Comparison of ENCODE assay signal across 27 mouse cellular contexts in genomic region chr6:41620173-41620798, GRCm38 (mm10). TPM values are rescaled to one million over a fixed set of nuclear protein-coding genes. Genes with fewer than 3 reads are reported as not detected.
A peak's percentile ranks its signal among the peaks of the same experiment; 100 is the strongest.
DNase-seq lines count a peak whose midpoint lies in the region; ATAC-seq lines count a peak whose summit lies in the region.
"Had no signal": no experiment of that assay in that cellular context is flagged by ENCODE, and none has a peak within 500 bp of the region (broad histone marks: within the 10 kb centered on the region; RNA-seq: fewer than 3 reads in every experiment).

No protein-coding gene starts in this region.

- no peak overlapping the region for H3K4me2 ChIP-seq in kidney, embryonic 16.5 days (replicated peaks; ENCODE audit: low read depth, low read length)
- no peak overlapping the region for H3K4me2 ChIP-seq in intestine, embryonic 15.5 days (replicated peaks)
- H3K4me2 ChIP-seq: embryonic facial prominence, embryonic 12.5 days; embryonic facial prominence, embryonic 15.5 days; hindbrain, embryonic 15.5 days had no signal

- ATAC-seq in kidney, embryonic 16.5 days (ENCODE audit: low FRiP score, low TSS enrichment): 0 out of 2 replicates have a peak, but pooled peaks have one; percentile 11
- ATAC-seq in intestine, embryonic 15.5 days: peak; percentile 80
- ATAC-seq: activated CD4-positive, CD25-positive, alpha-beta regulatory T cell, adult 4 months; forebrain, embryonic 14.5 days; forebrain, postnatal 0 days had no signal

- intact Hi-C loops in heart, postnatal 36 days (cut with DNase I): no loop called here

- peak; percentile 76 for DNase-seq in heart, adult 11 months
- no peak for DNase-seq in heart, postnatal 36 days
- no peak for DNase-seq in kidney, postnatal 4 days
- DNase-seq in ovary, postnatal 36 days (ENCODE audit: low spot score): no peak
- DNase-seq: adrenal gland, adult 8-10 months; cerebellum, adult 11 months; cerebellum, adult 2 months; cerebellum, adult 9-11 months; cerebellum, postnatal 25 days; forebrain, postnatal 0 days; gastrocnemius, adult 2 months; gastrocnemius, postnatal 14 days had no signal

- H3K4me1 ChIP-seq in kidney, embryonic 16.5 days (ENCODE audit: insufficient read depth, low read length): no peaks in the 10 kb centered on the region
- no peaks in the 10 kb centered on the region for H3K4me1 ChIP-seq in intestine, embryonic 15.5 days (replicated peaks)
- H3K4me1 ChIP-seq: embryonic facial prominence, embryonic 12.5 days; heart, embryonic 10.5 days; hindbrain, embryonic 10.5 days; hindbrain, embryonic 15.5 days had no signal

- H3K27me3 ChIP-seq in kidney, embryonic 16.5 days (ENCODE audit: insufficient read depth, low read length): no peaks in the 10 kb centered on the region
- no peaks in the 10 kb centered on the region for H3K27me3 ChIP-seq in intestine, embryonic 15.5 days (replicated peaks)
- H3K27me3 ChIP-seq: embryonic facial prominence, embryonic 12.5 days; embryonic facial prominence, embryonic 15.5 days; hindbrain, embryonic 15.5 days had no signal

- H3K9me3 ChIP-seq in kidney, embryonic 16.5 days (ENCODE audit: low read length): no peaks in the 10 kb centered on the region
- H3K9me3 ChIP-seq in intestine, embryonic 15.5 days: no peaks in the 10 kb centered on the region
- H3K9me3 ChIP-seq: embryonic facial prominence, embryonic 12.5 days; embryonic facial prominence, embryonic 15.5 days; heart, embryonic 10.5 days; hindbrain, embryonic 10.5 days; hindbrain, embryonic 15.5 days had no signal

- no peak overlapping the region for H3K27ac ChIP-seq in kidney, embryonic 16.5 days (ENCODE audit: low read length)
- H3K27ac ChIP-seq in intestine, embryonic 15.5 days: no peak overlapping the region
- H3K27ac ChIP-seq: embryonic facial prominence, embryonic 12.5 days; embryonic facial prominence, embryonic 15.5 days; gastrocnemius, adult 2 months; heart, embryonic 10.5 days; hindbrain, embryonic 10.5 days; hindbrain, embryonic 15.5 days had no signal

- 78% methylated on average over 9 of the region's 9 CpGs for WGBS in kidney, embryonic 16.5 days
- WGBS in intestine, embryonic 15.5 days: 80% methylated on average over 9 of the region's 9 CpGs

- no peak overlapping the region for H3K9ac ChIP-seq in kidney, embryonic 16.5 days (replicated peaks; ENCODE audit: low read length)
- no peak overlapping the region for H3K9ac ChIP-seq in intestine, embryonic 15.5 days
- H3K9ac ChIP-seq: embryonic facial prominence, embryonic 12.5 days; embryonic facial prominence, embryonic 15.5 days; forebrain, postnatal 0 days; hindbrain, embryonic 15.5 days had no signal

- H3K4me3 ChIP-seq in kidney, embryonic 16.5 days (ENCODE audit: low read length): no peak overlapping the region
- H3K4me3 ChIP-seq in intestine, embryonic 15.5 days (replicated peaks): no peak overlapping the region
- H3K4me3 ChIP-seq: embryonic facial prominence, embryonic 12.5 days; embryonic facial prominence, embryonic 15.5 days; gastrocnemius, adult 2 months; heart, embryonic 10.5 days; hindbrain, embryonic 10.5 days; hindbrain, embryonic 15.5 days had no signal

- H3K36me3 ChIP-seq in kidney, embryonic 16.5 days (ENCODE audit: insufficient read depth, low read length): no peaks in the 10 kb centered on the region
- no peaks in the 10 kb centered on the region for H3K36me3 ChIP-seq in intestine, embryonic 15.5 days
- H3K36me3 ChIP-seq: heart, embryonic 10.5 days had no signal

RNA-seq across cellular contexts. Expression of gene Ephb6, which starts 15.0 kb away (rescaled TPM):
- total RNA-seq in heart, postnatal 36 days (2021): 1 to 10 TPM; 1.3 to 2.1 TPM
- polyA plus RNA-seq in kidney, embryonic 16.5 days (2015; fragmentation: Nextera tagmentation; extraction: Ambion mirVana): 16.2 and 17.6 TPM in 2 replicates
- polyA plus RNA-seq in intestine, embryonic 15.5 days (2015; fragmentation: Nextera tagmentation; extraction: Ambion mirVana): 7.7 and 9.8 TPM in 2 replicates

RNA-seq across cellular contexts. Expression of gene Trpv6, which starts 15.9 kb away (rescaled TPM):
- total RNA-seq in heart, postnatal 36 days (2021): not detected
- polyA plus RNA-seq in kidney, embryonic 16.5 days (2015; fragmentation: Nextera tagmentation; extraction: Ambion mirVana): 7.1 and 7.3 TPM in 2 replicates
- 0.40 and 0.51 TPM in 2 replicates for polyA plus RNA-seq in intestine, embryonic 15.5 days (2015; fragmentation: Nextera tagmentation; extraction: Ambion mirVana)
- total RNA-seq: common myeloid progenitor, adult 5-6 weeks; forebrain, postnatal 0 days; gastrocnemius, adult 2 months; gastrocnemius, postnatal 14 days; gastrocnemius, postnatal 4 days; heart, adult 18-20 months; heart, postnatal 25 days had no signal
- polyA plus RNA-seq: heart, embryonic 14.5 days; heart, postnatal 0 days had no signal
